Mouse (Mus musculus) olfactory bulb, adult 2 months (tissue): ENCODE data around the gene Ubxn6.

Source experiments
- CTCF ChIP-seq: fragments of 200-500 bp; IDR thresholded peaks from 2 replicates; pipeline ENCODE4 v1.5.1; 2012; ENCODE audit warnings: low read depth, mild to moderate bottlenecking, low read length, moderate library complexity; ENCODE audit not compliant: insufficient read depth
- POLR2A ChIP-seq: fragments of 200-500 bp; IDR thresholded peaks from 2 replicates; pipeline ENCODE4 v1.6.1; 2012; ENCODE audit warnings: mild to moderate bottlenecking, low read depth, low read length, moderate library complexity; ENCODE audit not compliant: insufficient read depth

- TF ChIP-seq POLR2A = no peak
- TF ChIP-seq CTCF = no peak
These were observed 24.1 kb upstream of the Ubxn6 start for GRCm38 (mm10) chr17:56098711-56099572.
